Mouse (Mus musculus): ENCODE results near the gene Ankrd53.
A peak's percentile ranks its signal among the peaks of the same experiment; 100 is the strongest.
"Not testable (repeated sequence)": the region's sequence is repeated elsewhere in the genome, so short reads cannot be mapped to it uniquely, and the experiment has no call there.

The Ankrd53 gene

GRCm38 (mm10) chr6:83768485-83768884, 6.0 kb downstream of the Ankrd53 start:
- DNase-seq, result no peak

- no peak for DNase-seq
Observed at GRCm38 (mm10) chr6:83774126-83774525, 11.7 kb downstream of the Ankrd53 start.

- peak in 1 of 2 experiments; percentile 21 for DNase-seq
Observed at GRCm38 (mm10) chr6:83774781-83775563, 12.5 kb downstream of the Ankrd53 start.

DNA sequence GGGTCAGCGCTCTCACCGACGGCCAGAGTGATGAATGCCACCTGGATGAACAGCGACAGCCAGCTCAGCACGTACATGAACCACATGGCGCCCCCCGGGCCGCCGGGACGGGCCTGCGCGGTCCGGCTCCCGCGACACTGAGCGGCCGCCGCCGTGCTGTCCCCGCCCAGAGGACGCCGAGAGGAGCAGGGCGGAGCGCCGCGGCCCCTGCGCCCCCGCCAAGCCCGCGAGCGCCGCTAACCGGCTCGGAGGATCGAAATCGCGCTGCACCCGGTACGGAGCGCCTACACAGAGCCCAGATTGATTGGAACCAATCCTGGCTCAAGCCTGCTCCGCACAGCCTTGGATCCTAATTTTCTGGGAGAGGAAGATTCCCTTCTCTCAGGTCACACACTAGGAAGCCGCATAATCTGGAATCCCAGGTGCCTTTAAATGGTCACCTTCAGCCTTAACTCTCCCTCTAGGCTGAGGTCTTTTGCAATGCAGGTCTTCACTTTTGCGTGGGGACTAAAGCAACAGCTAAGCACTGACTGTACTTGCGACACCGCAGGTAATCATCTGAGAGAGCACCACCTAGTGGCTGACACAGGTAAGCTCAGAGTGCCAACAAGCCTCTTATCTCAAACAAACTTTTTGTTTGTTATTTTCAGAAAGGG, 13.3 kb downstream of the Ankrd53 start, which contains the start of gene Tex261:
TSS of gene Tex261 (minus strand) at position 176 of the 656 bp plus-strand sequence.
- peak; percentile 94 to 95 for DNase-seq

- no peak for DNase-seq
Observed at GRCm38 (mm10) chr6:83778306-83778705, 15.9 kb downstream of the Ankrd53 start.

- DNase-seq, result peak; percentile 53 to 71
Observed at GRCm38 (mm10) chr6:83779026-83779425, 16.6 kb downstream of the Ankrd53 start.

DNA sequence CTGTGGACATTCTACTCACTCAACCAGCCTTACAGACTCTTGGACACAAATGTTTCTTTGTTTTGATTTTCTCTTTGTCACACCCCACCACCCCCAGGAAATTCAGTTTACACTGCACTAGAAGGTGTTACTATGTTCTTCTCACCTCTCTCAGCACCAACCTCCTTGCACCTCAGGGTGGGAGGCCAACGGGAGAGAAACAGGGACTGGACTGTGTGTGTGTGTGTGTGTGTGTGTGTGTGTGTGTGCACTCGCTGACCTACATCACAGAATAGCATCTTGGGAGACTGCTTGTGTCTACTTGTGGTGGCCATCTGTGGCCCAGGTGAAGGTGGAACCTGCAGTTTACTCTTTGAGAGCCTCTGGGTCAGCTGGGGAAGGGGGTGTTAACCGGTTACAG, 24.0 kb downstream of the Ankrd53 start:
- no peak for DNase-seq

DNA sequence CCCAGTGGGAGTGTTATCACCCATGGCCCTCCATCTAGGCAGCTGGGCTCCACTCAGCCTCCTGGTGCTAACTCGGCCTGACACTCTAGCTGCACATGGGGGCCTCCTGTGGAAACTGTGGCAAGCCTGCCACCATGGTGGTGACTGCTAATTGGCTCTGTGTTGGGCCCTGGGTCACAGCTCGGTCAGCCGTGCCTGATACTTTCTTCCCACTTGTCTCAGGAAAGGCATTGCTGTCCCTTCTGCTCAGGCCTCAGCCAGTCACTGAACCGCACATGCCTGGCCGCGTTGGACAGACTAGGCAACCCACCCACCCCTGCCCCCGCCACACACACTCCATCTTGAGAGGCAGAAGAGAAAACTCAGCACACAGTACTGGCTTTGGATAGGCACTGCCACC, 26.1 kb downstream of the Ankrd53 start:
- no peak for DNase-seq

DNA sequence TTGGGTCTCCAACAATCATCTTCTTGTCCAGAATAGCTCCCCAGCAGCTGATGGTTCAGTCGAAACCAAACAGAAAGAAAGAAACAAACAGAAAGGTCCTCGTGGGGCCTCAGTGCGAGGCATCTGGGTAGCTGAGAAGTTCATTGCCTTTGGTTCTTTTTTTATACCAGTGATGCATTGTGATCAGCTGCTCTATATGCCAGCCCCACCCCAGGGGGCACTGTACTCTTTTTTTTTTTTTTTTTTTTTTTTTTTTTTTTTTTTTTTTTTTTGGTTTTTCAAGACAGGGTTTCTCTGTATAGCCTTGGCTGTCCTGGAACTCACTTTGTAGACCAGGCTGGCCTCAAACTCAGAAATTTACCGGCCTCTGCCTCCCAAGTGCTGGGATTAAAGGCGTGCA, 28.1 kb downstream of the Ankrd53 start:
- not testable (repeated sequence) for DNase-seq

GRCm38 (mm10) chr6:83791251-83791890, 28.9 kb downstream of the Ankrd53 start:
- no peak for DNase-seq

GRCm38 (mm10) chr6:83794760-83795296, 32.4 kb downstream of the Ankrd53 start, which contains the start of gene Nagk:
TSS of gene Nagk (plus strand) at chr6:83794982.
- peak; percentile 97 to 98 for DNase-seq

DNA sequence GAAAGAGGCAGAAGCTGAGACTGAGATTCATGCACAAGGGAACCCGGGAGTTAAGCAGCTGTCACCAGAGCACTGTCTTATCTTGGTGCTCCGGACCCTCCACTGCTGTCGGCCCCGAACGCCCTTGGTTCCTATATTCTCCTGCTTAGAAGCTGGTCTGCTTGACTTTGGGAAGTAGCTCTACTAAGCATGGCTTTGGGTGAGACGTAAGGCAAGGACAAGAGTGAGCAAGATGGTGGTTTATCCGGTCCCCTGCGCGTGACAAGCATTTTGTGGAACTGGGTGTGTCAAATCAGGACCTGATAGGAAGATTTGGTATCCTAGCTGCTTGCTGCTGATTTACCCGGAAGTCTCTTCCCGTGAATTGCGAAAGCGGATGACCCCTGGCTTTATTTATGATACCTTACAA, 33.1 kb downstream of the Ankrd53 start:
- DNase-seq, result peak; percentile 48 to 66

GRCm38 (mm10) chr6:83796686-83797085, 34.2 kb downstream of the Ankrd53 start:
- no peak for DNase-seq

DNA sequence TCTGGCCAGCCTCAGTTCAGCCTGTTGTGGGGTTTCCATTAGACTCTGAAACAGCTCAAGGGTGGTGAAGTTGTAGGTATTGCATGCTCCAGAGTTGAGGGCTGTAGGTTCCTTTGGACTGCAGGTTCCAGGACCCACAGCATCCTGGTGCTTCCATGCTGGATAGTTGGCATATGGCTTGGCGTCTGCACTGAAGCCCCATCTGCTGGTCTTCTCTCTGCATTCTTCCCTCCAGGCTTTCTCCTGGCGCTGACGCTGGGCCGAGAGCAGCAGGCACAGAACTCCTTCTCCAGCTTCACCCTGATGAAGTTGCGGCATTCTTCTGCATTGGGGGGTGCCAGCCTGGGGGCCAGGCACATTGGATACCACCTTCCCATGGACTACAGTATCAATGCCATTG, 39.6 kb downstream of the Ankrd53 start:
- DNase-seq, result no peak

- DNase-seq, result no peak
Observed at GRCm38 (mm10) chr6:83802846-83803245, 40.4 kb downstream of the Ankrd53 start.

DNA sequence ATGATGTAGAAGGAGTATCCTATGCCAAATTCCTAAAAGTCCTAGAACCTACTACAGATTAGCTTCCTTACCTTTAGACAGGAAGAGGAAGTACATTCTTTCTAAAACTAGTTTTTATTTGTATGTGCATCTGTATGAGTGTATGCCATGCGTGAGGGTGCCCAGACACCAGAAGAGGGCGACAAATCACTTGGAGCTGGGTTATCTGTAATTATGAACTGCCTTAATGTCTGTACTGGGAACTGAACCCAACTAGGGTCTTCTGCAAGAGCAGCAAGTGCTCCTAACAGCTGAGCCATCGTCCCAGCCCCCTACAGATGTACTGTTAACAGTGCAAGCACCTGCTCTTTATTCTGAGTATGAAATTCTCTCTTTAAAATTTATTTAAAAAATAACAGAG, 53.4 kb downstream of the Ankrd53 start:
- DNase-seq, result no peak

Data from lung, postnatal 4 days (tissue).